Mouse (Mus musculus) heart, embryonic 12.5 days (tissue): ENCODE measurements around the gene Urb1. TPM values are rescaled to one million over a fixed set of nuclear protein-coding genes. Genes with fewer than 3 reads are reported as not detected.
"Not testable (repeated sequence)": the region's sequence is repeated elsewhere in the genome, so short reads cannot be mapped to it uniquely, and the experiment has no call there.

Source experiments
- ATAC-seq: fragments of 200-750 bp; cut with Nextera tagmentation; 2 replicates; pipeline ENCODE4 v1.8.0; 2017; ENCODE audit warnings: moderate TSS enrichment, moderate library complexity; ENCODE audit not compliant: insufficient number of reproducible peaks, low FRiP score
- H3K27ac ChIP-seq: fragments of 300-500 bp; sonication (generic); 2 replicates; pipeline ENCODE4 v1.5.1; 2016; ENCODE audit warnings: mild to moderate bottlenecking, moderate library complexity; ENCODE audit not compliant: poor library complexity, severe bottlenecking
- H3K27me3 ChIP-seq: fragments of 300-500 bp; sonication (generic); replicated peaks from 2 replicates; pipeline ENCODE4 v1.6.1; 2016; ENCODE audit warnings: mild to moderate bottlenecking, moderate library complexity
- H3K36me3 ChIP-seq: fragments of 300-500 bp; sonication (generic); 2 replicates; pipeline ENCODE4 v1.6.1; 2016; ENCODE audit warnings: mild to moderate bottlenecking, moderate library complexity
- H3K4me1 ChIP-seq: fragments of 300-500 bp; sonication (generic); replicated peaks from 2 replicates; pipeline ENCODE4 v1.6.1; 2016; ENCODE audit warnings: mild to moderate bottlenecking
- H3K4me2 ChIP-seq: fragments of 300-500 bp; sonication (generic); 2 replicates; pipeline ENCODE4 v1.6.1; 2016; ENCODE audit warnings: mild to moderate bottlenecking, moderate library complexity
- H3K4me3 ChIP-seq: fragments of 300-500 bp; sonication (generic); 2 replicates; pipeline ENCODE4 v1.5.1; 2016; ENCODE audit warnings: mild to moderate bottlenecking
- H3K9ac ChIP-seq: fragments of 300-500 bp; sonication (generic); 2 replicates; pipeline ENCODE4 v1.6.1; 2016; ENCODE audit warnings: mild to moderate bottlenecking, moderate library complexity
- H3K9me3 ChIP-seq: fragments of 300-500 bp; sonication (generic); replicated peaks from 2 replicates; pipeline ENCODE4 v1.6.1; 2016; ENCODE audit warnings: mild to moderate bottlenecking, moderate library complexity
- WGBS: fragments of 180-500 bp; shearing (Covaris S2); methylation state at CpG from one replicate; pipeline ENCODE4 v1.1.7; 2016; 5-methylcytosine and 5-hydroxymethylcytosine counted together
- polyA plus RNA-seq: library from polyadenylated mRNA; unstranded; fragments of >200 nt; fragmentation: Nextera tagmentation; extraction: Ambion mirVana; gene quantifications from 2 replicates; pipeline ENCODE4 v1.2.1, GENCODE M21; 2016

Gene Urb1
- polyA plus RNA-seq, 1 experiment from 2014 or later, result 8.4 TPM

DNA sequence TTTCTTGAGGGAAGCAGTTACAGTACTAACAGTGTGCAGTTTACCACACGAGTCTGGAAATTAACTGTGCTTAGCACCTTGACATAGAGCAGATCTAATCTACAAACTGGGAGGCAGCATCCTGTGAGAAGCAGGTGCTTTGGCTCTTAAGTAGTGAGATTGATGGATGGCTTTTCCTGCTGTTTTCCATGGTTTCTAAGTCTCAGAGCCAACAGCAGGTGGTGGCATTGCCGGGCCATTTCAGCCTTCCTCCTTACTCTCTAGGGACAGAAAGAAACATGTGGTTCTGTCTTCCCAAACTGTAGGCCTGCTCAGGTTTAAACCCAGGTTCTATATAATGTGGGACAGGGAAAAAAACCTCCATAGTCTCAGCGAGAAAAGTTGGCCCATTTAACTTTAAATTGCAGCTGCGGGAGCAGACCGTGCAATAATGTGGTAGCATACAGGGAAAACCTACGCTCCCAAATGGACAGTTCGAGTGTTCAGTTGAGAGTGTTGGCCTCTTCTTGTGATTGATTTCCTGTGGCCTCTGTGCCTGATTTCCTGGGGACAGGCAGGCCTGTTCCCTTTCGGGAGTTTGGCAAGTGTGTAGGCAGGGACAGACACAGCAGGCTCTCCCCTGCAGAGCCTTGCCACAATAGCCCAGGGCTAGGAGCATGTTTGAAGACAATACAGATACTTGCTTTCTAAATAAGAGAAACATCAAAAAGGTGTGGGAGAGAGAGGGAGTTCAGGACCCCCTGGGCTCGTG lies 23.0 kb upstream of the Urb1 start:
- Histone ChIP-seq H3K27me3 (peaks cover 24% of the 10 kb centered on the region), H3K36me3 (no peaks in the 10 kb centered on the region), H3K4me1 (peaks cover 33% of the 10 kb centered on the region), H3K4me2 (no peak overlapping the region), H3K27ac (no peak overlapping the region), H3K4me3 (no peak overlapping the region), H3K9ac (no peak overlapping the region), H3K9me3 (no peaks in the 10 kb centered on the region)
- 43% methylated on average over 9 of the region's 9 CpGs for WGBS
- ATAC-seq, result no peak

DNA sequence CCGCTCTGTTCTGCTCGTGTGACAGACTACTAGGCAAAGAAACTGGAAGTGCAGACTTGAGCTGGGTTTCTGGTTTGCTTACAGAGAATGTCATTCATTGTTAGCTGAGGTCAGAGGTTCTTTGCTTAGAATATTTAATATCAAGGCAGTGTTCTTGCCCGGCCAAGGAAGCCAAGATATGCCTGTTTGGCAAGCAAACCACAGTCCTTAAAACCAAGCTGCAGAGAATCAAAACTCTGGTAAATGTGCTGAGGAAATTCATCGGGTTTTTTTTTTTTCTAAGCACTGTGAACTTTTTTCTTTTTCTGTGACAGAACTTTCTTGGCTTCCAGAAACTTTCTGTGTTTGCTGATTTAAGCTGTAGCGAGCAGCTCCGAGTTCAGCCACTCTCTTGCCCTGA lies 22.3 kb upstream of the Urb1 start:
- H3K4me1 ChIP-seq, result peaks cover 25% of the 10 kb centered on the region
- WGBS, result 60% methylated on average over 6 of the region's 6 CpGs
- no peak overlapping the region for H3K9ac ChIP-seq
- H3K36me3 ChIP-seq, result no peaks in the 10 kb centered on the region
- H3K9me3 ChIP-seq, result no peaks in the 10 kb centered on the region
- no peak for ATAC-seq
- H3K27me3 ChIP-seq, result peaks cover 22% of the 10 kb centered on the region
- H3K4me2 ChIP-seq, result no peak overlapping the region
- no peak overlapping the region for H3K27ac ChIP-seq
- H3K4me3 ChIP-seq, result no peak overlapping the region

DNA sequence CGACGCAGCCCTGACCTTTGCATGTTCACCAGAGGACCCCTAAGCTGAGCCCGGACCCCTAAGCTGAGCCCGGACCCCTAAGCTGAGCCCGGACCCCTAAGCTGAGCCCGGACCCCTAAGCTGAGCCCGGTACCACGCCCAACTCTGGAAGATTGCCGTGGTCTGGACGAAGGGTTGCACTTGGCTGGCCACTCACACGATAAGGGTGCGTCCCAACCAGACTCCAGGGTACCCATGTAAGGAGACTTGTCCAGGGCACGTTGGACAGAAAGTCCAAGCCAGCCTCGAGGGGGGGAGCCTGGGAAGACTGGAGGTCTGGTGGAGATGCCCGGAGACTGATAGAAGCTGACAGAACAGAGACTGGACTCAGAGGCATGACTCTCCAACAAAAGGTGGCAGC lies 21.5 kb upstream of the Urb1 start:
- peak overlapping the region; percentile 97 for H3K4me2 ChIP-seq
- no peak for ATAC-seq
- peaks cover 24% of the 10 kb centered on the region for H3K4me1 ChIP-seq
- H3K4me3 ChIP-seq, result peak overlapping the region; percentile 61
- peaks cover 22% of the 10 kb centered on the region for H3K27me3 ChIP-seq
- no peak overlapping the region for H3K27ac ChIP-seq
- H3K9me3 ChIP-seq, result no peaks in the 10 kb centered on the region
- WGBS, result 20% methylated on average over 15 of the region's 15 CpGs
- H3K9ac ChIP-seq, result peak overlapping the region; percentile 74; the same call in 1 of the 2 replicates
- no peaks in the 10 kb centered on the region for H3K36me3 ChIP-seq

DNA sequence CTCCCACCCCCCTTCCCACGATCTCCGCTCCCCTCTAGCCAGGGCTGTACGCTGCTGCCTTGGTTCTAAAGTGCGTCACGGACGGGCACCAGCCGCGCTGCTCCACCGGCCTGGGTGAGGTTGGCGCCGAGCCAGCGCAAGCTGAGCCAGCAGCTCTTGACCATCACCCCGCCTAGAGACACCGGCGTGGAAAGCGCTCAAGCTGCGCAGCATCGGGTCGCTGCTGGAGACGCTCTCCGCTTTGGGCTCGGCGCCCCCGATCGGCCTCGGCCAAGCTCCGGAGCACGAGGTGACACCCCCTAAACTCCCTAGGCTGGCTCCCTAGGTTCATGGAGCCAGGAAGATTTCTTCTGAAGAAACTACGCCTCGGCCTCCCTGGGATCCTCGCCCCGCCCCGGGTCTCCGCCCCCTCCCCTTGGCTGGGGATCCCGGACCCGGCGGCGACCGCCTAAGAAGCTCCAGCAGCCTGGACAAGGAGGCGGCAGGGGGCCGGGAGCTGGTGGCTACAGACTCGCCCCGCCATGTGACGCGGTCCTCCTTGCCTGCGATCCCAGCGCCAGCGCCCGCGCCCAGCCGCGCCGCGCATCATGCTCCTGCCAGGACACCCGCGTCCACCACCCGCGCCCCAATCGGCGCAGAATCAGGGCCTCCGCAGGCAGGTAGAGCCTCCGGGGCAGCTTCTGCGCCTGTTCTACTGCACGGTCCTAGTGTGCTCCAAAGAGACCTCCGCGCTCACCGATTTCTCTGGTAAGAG lies 20.6 kb upstream of the Urb1 start:
- H3K27ac ChIP-seq, result peak overlapping the region; percentile 39; the same call in 1 of the 2 replicates

DNA sequence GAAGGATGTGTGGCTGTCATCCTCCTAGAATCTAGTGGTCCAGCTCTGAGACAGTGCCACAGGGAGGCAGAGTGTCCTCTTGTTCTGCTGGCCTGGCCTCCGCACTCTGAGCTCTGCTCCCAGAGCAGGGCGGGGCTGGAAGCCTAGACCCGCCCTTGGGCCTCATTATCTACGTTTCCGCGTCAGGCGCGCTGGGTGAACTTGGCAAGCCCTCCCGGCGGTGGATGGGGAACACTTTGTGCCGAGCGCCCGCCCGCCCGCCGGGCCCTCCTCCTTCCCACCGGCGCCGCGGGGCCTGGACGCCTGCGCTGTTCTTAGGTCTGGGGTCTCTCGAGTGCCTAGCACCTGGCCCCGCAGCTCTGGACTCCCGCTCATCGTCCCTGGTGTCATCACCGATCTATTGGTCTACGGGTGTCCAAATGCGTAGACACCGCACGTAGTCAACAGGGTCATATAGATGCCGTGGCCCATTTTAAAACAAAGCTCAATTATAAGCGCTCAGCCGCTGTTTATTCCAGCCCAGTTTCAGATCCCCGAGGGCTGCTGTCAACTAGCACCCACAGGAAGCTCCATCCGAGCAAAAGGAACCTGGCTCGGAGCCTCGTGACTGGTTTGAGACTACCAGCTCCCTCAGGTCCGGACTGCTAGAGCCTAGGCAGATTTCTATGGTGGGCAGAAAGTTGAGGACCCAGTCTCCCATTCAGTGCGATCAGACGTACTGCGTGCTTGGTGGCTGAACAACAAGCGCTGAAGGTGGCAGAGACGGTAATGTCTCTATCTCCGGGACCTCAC lies 19.9 kb upstream of the Urb1 start:
- ATAC-seq, result peak; percentile 89
- peaks cover 24% of the 10 kb centered on the region for H3K4me1 ChIP-seq
- H3K27ac ChIP-seq, result peak overlapping the region; percentile 39; the same call in 1 of the 2 replicates
- H3K36me3 ChIP-seq, result no peaks in the 10 kb centered on the region
- H3K27me3 ChIP-seq, result peaks cover 22% of the 10 kb centered on the region
- peak overlapping the region; percentile 97 for H3K4me2 ChIP-seq
- under 1% methylated on average over 45 of the region's 45 CpGs for WGBS
- H3K4me3 ChIP-seq, result peak overlapping the region; percentile 61
- no peaks in the 10 kb centered on the region for H3K9me3 ChIP-seq
- H3K9ac ChIP-seq, result peak overlapping the region; percentile 74

More for the DNA sequence above, 20.6 kb upstream of the Urb1 start:
- ATAC-seq, result peak; percentile 70
- WGBS, result under 1% methylated on average over 67 of the region's 67 CpGs
- Histone ChIP-seq H3K9ac (peak overlapping the region; percentile 74), H3K36me3 (no peaks in the 10 kb centered on the region), H3K9me3 (no peaks in the 10 kb centered on the region), H3K4me3 (peak overlapping the region; percentile 61), H3K27me3 (peaks cover 22% of the 10 kb centered on the region), H3K4me1 (peaks cover 24% of the 10 kb centered on the region), H3K4me2 (peak overlapping the region; percentile 97)

DNA sequence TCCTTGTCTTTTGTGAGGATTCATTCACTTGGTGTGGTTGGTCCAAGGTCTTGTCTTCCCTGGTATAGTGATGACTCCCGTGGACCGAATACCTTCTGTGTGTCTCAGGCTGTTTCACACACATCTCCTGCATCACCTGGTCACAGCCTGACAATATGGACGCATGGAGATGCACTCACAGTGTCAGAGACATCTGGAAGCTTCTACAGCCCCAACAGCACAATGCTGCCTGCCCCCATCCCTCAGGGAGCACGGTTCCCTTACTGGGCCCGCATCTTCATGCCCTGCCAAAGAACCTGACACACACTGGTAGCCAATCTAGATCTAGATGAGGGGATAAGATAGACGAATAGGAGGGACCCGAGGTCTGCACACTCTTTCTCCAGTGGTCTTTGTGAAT lies 18.9 kb upstream of the Urb1 start:
- no peak overlapping the region for H3K27ac ChIP-seq
- H3K9ac ChIP-seq, result no peak overlapping the region
- no peaks in the 10 kb centered on the region for H3K36me3 ChIP-seq
- no peak for ATAC-seq
- no peak overlapping the region for H3K4me2 ChIP-seq
- peaks cover 22% of the 10 kb centered on the region for H3K27me3 ChIP-seq
- whole genome bisulfite sequencing, result 65% methylated on average over 7 of the region's 7 CpGs
- H3K4me1 ChIP-seq, result peaks cover 24% of the 10 kb centered on the region
- no peak overlapping the region for H3K4me3 ChIP-seq
- no peaks in the 10 kb centered on the region for H3K9me3 ChIP-seq

DNA sequence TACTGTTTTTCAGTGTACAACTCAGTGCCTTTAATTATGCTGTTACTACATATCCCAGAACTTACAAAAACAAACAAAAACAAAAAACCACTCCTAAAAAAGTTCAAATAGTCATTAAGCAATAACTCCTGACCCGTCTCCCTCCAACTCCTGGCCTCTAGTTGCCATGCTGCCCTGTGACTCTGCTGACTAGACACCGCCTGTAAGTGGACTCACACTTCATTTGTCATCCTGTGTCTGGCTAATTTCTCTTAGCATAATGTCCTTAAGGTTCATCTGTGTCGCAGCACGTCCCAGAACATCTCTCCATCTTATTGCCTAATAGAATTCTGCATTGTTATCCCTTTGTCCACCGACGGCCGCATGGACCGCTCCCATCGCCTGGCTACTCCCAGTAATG lies 17.3 kb upstream of the Urb1 start:
- H3K4me2 ChIP-seq, result no peak overlapping the region
- ATAC-seq, result no peak
- 81% methylated on average over 9 of the region's 9 CpGs for WGBS
- H3K27ac ChIP-seq, result no peak overlapping the region
- no peak overlapping the region for H3K9ac ChIP-seq
- peaks cover 19% of the 10 kb centered on the region for H3K4me1 ChIP-seq
- peaks cover 14% of the 10 kb centered on the region for H3K27me3 ChIP-seq
- H3K4me3 ChIP-seq, result no peak overlapping the region
- H3K9me3 ChIP-seq, result no peaks in the 10 kb centered on the region
- H3K36me3 ChIP-seq, result no peaks in the 10 kb centered on the region

DNA sequence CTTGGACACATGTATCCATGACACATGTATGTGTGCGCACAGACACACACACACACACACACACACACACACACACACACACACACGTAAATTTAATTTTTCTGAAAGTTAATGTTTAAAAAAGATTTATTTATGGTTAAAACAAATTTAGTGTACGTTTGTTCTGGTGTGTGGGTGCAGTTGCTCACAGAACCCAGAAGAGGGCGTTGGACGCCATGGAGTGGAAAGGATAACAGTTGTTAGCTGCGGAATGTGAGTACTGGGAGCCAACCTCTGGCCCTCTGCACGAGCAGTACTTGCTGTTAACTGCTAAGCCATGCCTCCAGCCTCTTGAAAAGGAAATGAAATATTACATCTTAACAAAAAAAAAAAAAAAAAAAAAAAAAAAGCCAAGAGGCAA lies 16.2 kb upstream of the Urb1 start, which contains the start of gene Eva1c:
Eva1c (plus strand) TSS at position 263 of the 400 bp plus-strand sequence.
- 67% methylated on average over 7 of the region's 7 CpGs for WGBS
- Histone ChIP-seq H3K4me3 (no peak within 1 kb of the TSS), H3K9ac (no peak within 1 kb of the TSS), H3K27ac (no peak within 1 kb of the TSS), H3K4me1 (peaks cover 10% of the 10 kb centered on the region), H3K36me3 (no peaks in the 10 kb centered on the region), H3K4me2 (no peak within 1 kb of the TSS), H3K27me3 (peaks cover 6% of the 10 kb centered on the region), H3K9me3 (no peaks in the 10 kb centered on the region)
- no peak for ATAC-seq

DNA sequence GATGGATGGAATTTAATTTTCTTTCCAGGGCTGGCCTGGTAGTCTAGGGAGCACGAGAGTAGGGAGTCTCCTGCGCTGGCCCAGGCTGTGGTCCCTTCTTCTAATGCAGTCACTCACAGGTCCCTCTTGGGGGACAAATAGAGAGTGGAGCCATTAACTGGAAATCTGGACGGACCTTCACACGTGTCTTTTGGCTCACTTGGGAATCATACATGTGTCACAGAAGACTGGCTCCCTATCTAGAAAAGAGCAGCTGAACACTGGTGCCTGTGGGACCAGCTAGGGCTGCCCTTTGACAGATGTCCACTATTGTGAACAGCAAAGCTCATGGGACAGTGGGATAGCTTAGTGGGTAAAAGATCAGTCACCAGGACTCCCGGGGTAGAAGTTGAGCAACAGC lies 15.8 kb upstream of the Urb1 start:
- no peak overlapping the region for H3K4me3 ChIP-seq
- H3K27ac ChIP-seq, result no peak overlapping the region
- H3K36me3 ChIP-seq, result no peaks in the 10 kb centered on the region
- peaks cover 2% of the 10 kb centered on the region for H3K27me3 ChIP-seq
- H3K9me3 ChIP-seq, result no peaks in the 10 kb centered on the region
- peaks cover 6% of the 10 kb centered on the region for H3K4me1 ChIP-seq
- no peak overlapping the region for H3K9ac ChIP-seq
- WGBS, result 90% methylated on average over 5 of the region's 5 CpGs
- H3K4me2 ChIP-seq, result no peak overlapping the region
- no peak for ATAC-seq

DNA sequence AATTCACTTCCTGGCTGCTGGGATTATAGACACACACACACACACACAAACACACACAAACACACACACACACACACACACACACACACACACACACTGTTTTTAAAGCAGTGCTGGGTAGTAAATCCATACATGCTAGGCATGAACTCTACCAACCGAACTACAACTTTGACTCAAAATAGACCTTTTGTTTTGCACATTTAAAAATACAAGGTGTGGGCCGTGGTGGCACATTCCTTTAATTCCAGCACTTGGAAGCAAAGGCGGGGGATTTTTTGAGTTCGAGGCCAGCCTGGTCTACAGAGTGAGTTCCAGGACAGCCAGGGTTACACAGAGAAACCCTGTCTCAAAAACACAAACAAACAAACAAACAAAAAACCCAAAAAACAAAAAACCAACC lies 13.8 kb upstream of the Urb1 start:
- not testable (repeated sequence) for H3K9ac ChIP-seq, H3K9me3 ChIP-seq, H3K4me1 ChIP-seq, H3K4me3 ChIP-seq, ATAC-seq, H3K27ac ChIP-seq, H3K27me3 ChIP-seq, H3K36me3 ChIP-seq, H3K4me2 ChIP-seq
- WGBS, result 65% methylated on average over 4 of the region's 4 CpGs

DNA sequence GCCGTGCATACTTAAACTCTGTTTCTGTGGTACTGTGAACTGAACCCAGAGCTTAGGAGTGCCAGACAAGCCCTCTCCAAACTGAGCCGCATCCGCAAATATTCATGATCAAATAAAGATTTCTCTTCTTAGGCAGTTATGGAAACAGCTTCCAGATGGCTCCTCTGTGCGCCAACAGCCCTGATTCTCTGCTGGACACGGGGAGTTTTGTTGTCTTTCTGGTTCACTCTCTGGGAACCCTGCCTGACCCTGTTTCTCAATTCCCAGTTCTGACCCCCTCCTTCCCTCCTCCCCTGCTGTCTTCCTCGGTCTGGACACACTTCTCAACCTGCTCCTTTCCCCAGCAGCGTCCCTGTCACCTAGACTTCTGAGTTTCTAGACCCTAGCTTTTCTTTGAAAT lies 12.8 kb upstream of the Urb1 start:
- Histone ChIP-seq H3K4me2 (no peak overlapping the region), H3K4me3 (no peak overlapping the region), H3K27me3 (no peaks in the 10 kb centered on the region; the same call in 1 of the 2 replicates), H3K27ac (no peak overlapping the region), H3K36me3 (no peaks in the 10 kb centered on the region), H3K9ac (no peak overlapping the region), H3K9me3 (no peaks in the 10 kb centered on the region), H3K4me1 (no peaks in the 10 kb centered on the region)
- WGBS, result 71% methylated on average over 7 of the region's 7 CpGs
- ATAC-seq, result no peak
